Mouse (Mus musculus) thymus, postnatal 14 days (tissue): Measurements from ENCODE around the gene Scrn3.
A peak's percentile ranks its signal among the peaks of the same experiment; 100 is the strongest.

Experiments used
- DNase-seq: peaks from one replicate; pipeline ENCODE4 v3.0.0; 2021

Scrn3 gene

GRCm38 (mm10) chr2:73275261-73276040 is 37.0 kb upstream of the Scrn3 start:
- DNase-seq: no peak

GRCm38 (mm10) chr2:73276141-73276571 is 36.2 kb upstream of the Scrn3 start:
- no peak for DNase-seq

DNA sequence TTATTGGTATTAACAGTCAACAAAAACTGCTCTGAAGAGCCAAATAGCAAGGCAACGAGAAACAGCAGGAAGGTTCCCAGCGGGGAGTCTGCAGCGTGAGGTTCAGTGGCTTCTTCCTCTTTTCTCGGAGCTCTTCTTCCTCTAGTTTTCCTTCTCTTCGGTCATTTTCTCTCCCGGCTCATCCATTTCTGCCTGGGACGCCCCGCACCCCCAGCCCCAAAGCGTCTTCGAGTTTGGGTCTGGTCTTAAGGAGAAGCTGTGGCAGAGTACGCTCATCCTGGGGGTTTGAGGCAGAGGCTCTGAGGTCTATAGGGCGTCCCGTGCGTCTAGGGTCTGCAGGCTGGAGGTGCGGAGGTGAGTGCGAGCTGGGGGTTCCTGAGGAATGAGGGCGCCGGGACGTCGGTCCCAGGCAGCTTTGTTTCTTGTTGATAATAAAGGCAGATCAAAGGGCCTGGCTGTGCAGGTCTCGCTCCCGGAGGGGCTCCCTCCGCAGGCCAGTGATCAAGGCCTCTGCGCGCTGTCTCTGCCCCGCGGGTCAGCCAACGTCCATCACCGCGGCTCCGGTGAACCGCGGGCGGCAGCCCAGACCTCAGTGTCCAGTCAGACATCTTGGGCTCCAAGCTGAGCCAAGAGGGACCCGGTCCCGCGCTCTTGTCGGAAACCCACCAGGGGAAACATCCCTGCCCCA is 35.2 kb upstream of the Scrn3 start:
- peak; percentile 25 for DNase-seq

DNA sequence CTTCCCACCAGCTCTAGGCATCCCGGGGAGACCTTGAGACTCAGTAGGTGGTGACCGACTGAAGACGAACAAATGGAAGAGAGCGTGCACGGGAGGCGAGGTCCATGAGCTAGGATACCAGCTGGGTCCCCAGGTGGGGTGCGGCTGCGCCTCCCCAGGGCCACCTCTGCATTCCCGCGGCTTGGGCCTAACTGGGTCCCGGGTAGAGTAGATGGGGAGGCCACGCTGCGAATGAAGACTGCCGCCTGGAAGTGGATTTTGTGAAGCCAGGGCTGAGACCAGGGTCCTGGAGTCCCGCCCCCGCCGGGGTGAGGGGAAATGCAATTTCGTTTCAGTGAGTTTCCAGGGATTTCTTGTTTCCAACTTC is 34.7 kb upstream of the Scrn3 start:
- DNase-seq: peak; percentile 20

DNA sequence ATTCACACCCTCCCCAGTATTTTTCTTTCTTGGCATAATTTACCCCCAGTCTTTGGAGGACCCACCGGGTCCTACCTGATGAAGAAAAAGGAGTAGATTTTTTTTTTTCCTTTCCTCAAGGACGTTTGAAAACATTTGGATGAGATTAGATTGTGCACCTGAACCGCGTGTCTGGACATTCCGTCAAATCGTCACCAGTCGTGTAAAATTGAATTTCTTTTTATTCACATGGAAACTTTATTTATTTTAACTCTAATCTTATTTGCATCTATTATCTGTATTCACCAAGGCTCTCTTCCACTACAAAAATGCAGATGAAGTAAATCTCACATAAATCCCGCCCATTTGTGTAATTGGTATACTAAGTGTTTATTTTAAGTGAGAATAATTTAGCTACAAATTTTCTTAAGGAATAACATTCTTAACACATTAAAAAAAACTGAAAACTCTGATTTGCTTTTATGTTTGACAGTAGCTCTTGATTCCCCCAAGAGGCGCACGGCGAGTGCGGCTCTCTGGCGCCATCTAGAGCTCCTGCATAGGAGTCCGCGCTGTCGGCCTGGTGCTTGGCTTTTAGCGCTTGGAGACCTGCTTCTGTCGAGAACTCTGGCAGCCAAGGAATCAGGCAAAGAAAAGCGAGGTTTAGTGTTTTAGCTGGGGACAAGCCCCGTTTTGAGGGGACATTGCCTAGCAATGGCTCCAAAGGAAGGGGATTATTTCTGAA is 34.1 kb upstream of the Scrn3 start:
- peak; percentile 90 for DNase-seq

DNA sequence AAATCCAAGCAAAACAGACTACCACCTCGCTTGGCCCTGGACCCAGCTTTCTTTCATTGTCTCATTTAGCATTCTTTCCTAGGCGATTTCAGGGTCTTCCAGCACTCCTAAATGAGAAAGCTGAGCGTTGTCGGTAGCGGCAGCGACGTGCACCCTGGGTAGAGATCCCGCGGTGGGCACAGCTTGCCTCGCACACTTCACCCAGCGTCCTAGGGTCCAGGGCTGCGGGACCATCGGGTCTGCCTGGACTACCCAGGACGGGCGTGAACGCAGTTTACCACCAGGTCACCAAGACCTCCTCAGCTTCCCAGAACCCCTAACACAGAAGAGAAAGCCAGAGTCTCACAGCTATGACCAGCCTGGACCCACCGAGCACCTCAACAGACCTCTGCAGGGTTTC is 33.5 kb upstream of the Scrn3 start:
- DNase-seq: no peak

- no peak for DNase-seq
These were observed 32.9 kb upstream of the Scrn3 start for GRCm38 (mm10) chr2:73279271-73280038.

GRCm38 (mm10) chr2:73280356-73281047 is 31.9 kb upstream of the Scrn3 start:
- no peak for DNase-seq

GRCm38 (mm10) chr2:73281048-73281661 is 31.2 kb upstream of the Scrn3 start:
- DNase-seq: no peak

- DNase-seq: no peak
These were observed 30.7 kb upstream of the Scrn3 start for GRCm38 (mm10) chr2:73281707-73282106.

DNA sequence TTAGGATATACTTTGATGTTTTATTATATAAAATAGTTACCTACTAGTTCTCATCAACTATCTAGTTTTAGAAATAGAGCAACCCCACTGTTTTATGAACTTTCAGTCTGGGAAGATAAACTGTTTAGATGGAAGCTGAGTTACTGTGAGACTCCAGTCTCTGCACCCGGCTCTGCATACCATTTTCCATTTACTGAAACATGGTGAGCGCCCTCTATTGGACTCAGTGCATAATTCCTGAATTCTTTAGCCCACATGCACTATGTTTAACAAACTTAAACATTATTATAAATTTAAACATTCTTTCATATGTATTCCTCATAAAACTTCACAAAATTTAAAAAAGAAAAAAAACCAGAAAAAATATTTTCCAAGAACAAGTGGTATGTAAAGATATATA is 26.8 kb upstream of the Scrn3 start:
- peak; percentile 28 for DNase-seq

DNA sequence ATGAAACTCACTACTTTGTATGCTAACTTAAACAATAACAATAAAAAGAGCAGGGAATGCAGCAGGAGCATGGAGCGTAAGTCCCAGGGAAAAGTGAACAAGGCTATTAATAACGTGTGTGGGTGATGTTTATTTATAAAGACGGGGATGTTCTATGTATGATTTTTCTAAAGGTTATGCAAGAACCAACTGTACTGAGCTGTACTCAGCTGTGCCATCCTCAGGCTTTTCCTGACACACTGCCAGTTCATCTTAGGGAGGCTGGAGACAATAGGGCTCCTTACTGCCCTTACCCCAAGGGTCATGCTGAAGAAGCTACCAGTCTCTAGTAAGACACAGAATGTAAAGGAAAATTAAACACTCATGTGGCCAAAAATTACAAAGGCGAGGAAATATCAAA is 21.3 kb upstream of the Scrn3 start:
- no peak for DNase-seq

DNA sequence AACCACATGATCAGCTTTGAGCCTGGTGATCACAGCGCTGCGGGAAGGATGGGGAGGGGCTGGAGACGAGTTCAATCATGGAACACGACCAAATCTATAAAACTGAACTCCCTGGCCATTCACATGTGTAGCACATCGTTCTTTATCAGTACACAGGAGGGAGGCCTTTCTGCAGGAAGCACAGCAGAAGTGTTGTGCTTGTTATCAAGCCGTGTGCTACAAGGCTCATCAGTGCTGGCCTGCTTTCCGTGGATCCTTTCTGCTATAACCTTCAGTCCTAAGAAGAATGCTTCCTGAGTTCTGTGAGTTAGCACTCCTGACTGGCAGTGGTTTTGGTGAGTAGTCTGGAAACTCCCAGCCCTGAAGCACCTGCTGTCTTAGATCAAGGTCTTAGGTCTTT is 17.4 kb upstream of the Scrn3 start:
- no peak for DNase-seq

DNA sequence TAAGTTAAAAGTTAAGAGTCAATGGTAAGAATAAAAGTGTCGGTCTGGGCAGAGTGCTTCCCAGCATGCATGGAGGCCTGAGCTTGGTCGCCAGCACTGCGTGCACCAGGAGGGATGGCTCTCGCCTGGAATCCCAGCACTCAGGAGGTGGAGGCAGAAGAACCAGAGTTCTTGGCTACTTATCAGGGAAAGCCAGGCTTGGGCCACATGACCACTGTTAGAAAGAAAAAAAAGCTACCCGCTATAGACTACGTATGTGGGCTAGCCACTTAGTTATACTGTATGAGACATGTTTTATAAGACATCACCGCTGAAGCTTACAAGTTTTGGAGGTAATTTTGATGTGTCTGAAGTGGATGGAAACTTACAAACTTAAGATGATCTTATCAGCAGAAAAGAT is 14.2 kb upstream of the Scrn3 start:
- no peak for DNase-seq

- DNase-seq: no peak
These were observed 13.6 kb upstream of the Scrn3 start for GRCm38 (mm10) chr2:73298841-73299240.

GRCm38 (mm10) chr2:73301979-73302378 is 10.4 kb upstream of the Scrn3 start:
- DNase-seq: no peak

- DNase-seq: no peak
These were observed 9.7 kb upstream of the Scrn3 start for GRCm38 (mm10) chr2:73302722-73303121.

DNA sequence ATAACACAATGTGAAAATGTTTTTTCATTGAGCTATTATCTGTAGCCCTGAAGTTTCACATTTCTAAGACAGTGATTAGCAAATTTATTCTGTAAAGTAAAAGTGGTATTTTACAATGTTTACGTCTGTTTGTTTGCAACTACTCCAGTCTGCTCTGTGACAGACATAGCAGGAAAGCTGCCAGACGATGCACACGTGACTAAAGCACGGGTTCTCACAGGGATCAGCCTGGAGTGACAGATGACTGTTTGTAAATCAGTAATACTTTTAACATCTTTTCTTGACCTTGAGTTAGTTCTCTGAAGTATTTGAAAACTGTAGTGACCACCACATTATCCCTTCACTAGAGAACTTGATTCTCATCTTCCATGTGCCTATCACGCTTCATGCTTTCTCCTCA is 7.9 kb upstream of the Scrn3 start:
- DNase-seq: no peak

- DNase-seq: no peak
These were observed 6.4 kb upstream of the Scrn3 start for GRCm38 (mm10) chr2:73306006-73306405.

- peak; percentile 34 for DNase-seq
These were observed 708 bp downstream of the Scrn3 start for GRCm38 (mm10) chr2:73313117-73313501.

DNA sequence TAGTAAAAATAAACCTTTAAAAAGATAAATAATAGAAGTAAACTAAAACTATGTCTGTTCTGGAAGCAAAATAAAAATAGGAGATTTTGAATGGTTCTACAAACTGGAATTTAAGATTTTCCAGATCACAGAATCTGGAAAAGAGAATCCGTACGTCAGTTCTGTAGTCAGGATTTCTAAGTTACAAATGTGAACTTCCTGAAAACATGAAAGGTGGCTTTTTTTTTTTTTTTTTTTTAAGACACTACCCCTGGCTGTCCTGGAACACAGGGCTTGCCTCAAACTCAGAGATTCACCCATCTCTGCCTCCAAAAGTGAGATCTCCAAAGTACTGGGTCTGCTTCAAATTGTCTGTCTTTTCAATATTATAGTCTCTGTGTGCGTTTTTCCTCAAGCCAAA is 1.9 kb downstream of the Scrn3 start:
- DNase-seq: no peak

GRCm38 (mm10) chr2:73317426-73317825 is 5.0 kb downstream of the Scrn3 start:
- no peak for DNase-seq
